Mouse (Mus musculus): ENCODE data around the gene BC037034. TPM values are rescaled to one million over a fixed set of nuclear protein-coding genes. Genes with fewer than 3 reads are reported as not detected.

The BC037034 gene
- total RNA-seq (2021), result 10 to 100 TPM; 20.6 to 30.4 TPM
- long read RNA-seq, experiment 1, transcript BC037034-201 (11 exons, 2,490 nt), result major isoform, 5 of 20 reads
- long read RNA-seq, experiment 1, partial matches to known transcripts, result 6 of 20 reads
- long read RNA-seq, experiment 1, other reads (novel, unspliced or antisense), result 7 of 20 reads
- long read RNA-seq, experiment 2, transcript BC037034-201 (11 exons, 2,490 nt), result major isoform, 5 of 9 reads
- long read RNA-seq, experiment 2, partial matches to known transcripts, result 1 of 9 reads
- long read RNA-seq, experiment 2, other reads (novel, unspliced or antisense), result 3 of 9 reads

DNA sequence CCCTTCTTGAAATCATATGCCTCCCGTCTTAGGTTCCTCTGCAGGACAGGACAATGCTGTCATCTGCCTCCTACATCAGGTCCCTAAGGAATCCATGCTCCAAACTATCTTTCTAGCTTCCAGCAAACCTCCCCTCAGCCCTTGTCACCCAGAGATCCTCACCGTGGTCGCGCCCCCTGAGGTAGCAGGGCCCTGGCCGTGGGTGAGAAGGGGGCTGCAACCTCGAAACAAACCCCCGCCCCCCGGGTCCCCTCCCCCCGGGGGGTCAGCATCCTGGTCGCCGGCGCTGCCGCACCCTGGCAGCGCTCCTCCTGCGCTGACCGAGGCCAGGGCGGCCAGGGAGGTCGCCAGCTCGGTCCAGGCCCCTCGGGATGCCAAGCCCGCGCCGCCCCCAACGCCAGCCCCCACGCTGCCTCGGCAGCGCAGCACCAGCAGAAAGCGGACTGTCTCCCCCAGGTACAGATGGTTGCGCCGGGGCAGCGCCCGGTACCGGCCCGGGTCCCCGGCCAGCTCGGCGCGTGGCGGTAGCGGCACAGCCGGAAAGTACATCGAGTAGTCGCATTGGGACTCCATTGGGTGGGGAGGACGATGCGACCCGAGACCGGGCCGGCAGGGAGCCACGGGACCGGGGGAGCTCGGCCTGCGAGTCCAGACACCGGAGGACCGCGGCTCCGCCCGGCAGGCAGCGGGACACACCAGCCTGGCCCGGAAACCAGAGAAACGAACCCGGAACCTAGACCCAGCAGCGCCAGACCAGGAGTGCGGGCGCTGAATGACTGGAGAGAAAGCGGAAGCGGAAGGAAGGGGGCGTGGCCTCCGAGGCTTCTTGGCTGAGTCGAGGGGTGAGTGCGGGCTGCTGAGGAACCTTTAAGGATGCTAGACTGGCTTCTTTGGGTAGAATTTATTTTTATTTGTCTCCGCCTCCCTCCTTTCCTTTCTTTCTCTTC lies at the start of gene BC037034:
TSS of gene BC037034 (minus strand) at position 774 of the 947 bp plus-strand sequence.
- DNase-seq, result peak; percentile 96

DNA sequence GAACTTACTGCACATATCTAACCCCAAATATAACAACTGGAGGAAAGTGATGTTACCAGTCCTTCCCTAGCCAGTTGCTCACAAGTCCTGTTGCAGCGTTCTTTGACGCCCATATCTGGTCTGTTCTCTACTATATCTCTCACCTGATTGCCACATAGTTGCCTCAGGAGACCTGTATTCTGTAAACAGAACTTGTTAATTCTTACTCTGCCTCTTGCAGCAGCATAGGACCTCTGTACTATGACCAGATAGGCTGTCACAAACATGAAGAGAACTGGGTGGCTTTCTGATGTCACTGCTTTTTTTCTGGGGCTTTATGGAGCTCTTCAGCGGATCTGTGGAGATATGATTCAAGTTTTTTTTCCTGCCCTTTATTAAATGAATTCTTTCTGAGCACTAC lies 49.0 kb upstream of the BC037034 start:
- no peak for DNase-seq

- no peak for DNase-seq
Measured at GRCm38 (mm10) chr5:138299613-138300012, 35.8 kb upstream of the BC037034 start.

- DNase-seq, result no peak
Measured at GRCm38 (mm10) chr5:138294158-138294557, 30.3 kb upstream of the BC037034 start.

DNA sequence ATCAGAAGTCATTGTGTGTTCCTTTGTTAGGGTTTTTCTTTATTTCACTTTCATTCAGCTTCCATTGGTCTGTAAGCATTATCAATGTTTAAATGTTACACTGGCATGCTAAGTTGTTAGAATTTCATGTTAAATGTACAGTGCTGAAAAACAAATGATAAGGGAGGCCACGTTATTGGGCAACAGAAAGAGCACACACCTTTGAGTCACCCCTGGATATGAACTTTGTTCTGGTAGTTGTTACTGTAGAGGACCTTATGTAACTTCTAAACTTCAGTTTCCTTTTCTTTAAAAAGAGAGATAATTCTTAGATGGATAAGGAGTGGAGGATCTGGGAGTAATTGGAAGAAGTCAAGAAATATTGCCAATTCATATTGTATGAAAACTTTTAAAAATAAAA lies 27.8 kb upstream of the BC037034 start:
- no peak for DNase-seq

GRCm38 (mm10) chr5:138287861-138288260 lies 24.0 kb upstream of the BC037034 start:
- no peak for DNase-seq

DNA sequence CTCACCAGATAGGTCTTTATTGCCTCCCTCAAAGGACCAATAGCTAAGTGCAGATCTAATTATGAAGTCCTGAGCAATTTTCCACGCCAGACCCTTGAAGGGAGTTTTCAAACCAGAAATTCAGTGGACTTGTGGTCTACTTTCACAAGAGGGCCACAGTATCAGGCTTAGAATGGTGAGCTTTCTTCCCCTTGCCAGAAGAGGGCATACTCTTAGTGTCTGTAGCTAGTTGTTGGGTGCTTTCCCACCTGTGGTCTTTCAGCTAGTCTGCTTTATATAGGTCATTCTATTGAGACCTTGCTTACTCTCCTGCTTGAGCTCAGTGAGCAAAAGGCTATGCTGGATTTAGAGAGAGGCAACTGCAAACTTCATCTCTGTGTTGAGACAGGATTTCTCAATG lies 19.7 kb upstream of the BC037034 start:
- DNase-seq, result no peak

- DNase-seq, result no peak
Measured at GRCm38 (mm10) chr5:138281798-138282197, 18.0 kb upstream of the BC037034 start.

DNA sequence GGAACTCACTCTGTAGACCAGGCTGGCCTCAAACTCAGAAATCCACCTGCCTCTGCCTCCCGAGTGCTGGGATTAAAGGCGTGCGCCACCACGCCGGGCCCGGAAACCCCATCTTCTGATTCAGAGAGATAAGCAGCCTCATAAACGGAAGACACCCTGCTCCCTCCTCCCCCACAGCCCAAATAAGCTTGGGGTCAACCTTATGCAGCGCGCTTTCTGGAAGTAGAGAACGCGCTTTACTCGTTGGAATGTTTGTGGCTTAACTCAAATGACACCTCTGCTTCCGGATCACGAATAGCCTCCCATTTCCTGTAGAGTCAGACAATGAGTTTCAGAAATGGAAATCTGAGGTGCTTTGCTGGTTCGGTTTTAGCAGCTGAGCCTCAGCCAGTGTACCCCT lies 17.0 kb upstream of the BC037034 start:
- DNase-seq, result no peak

DNA sequence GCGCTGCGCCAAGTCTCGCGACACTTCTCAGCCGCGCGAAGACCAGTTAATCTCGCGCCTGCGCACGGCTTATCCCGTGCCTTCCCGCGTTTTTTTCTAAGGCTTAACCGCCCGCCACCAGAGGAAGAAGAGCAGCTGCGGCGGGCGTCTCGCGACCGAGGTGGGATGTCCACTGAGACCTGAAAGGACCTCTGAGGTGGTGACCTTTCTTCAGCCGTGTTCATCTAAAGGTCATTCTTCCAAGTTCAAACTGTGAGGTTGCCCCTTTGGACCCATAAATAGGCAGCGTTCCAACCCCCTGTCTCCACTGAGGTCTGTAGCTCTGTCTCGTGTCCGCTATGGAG lies 16.6 kb upstream of the BC037034 start:
- no peak for DNase-seq

DNA sequence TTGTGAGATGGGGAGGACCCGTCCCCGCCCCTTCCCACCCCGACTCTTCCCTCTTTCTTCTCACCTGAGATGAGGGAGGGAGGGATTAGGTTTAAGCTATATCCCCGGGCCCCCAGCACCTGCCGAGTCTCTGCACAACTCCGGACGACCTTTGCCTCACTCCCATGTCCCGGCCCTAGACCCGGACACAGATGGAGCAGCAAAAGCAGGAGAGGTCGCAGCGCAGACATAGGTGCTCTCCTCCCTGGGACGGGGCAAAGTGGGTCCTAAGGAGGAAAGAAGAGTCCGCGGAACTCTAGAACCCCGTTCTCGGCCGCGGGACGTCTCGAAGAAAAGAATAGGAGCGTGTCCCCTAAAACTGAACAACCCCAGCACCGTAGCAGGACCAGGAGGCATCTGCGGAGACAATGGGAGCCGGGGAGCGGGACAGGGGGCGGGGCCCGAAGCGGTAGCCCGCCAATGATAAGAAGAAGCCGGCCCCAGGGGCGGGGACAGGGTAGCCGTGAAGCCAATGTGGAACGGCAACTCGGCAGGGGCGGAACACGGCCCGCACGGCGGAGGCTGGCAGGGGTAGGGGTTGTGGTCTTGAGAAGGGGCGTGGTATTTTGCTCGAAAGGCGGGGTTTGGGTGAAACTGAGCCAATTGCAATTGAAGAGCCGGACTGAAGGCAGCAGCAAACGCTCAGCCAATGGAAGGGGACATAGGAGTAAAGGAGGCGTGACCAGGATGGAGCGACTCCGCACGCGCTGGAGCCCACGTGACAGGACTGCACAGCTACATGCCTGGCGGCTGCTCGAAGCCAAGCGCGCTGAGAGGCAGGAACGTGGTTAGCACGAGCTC lies 16.0 kb upstream of the BC037034 start, which contains the start of the genes Gm43720, Gpc2 and Stag3:
TSS of gene Gm43720 (minus strand) at position 374 of the 840 bp plus-strand sequence.
TSS of gene Gpc2 (minus strand) at position 421 of the 840 bp plus-strand sequence.
TSS of gene Stag3 (plus strand) at position 656 of the 840 bp plus-strand sequence.
- DNase-seq, result peak; percentile 86 to 90

- DNase-seq, result no peak
Measured at GRCm38 (mm10) chr5:138277994-138278393, 14.2 kb upstream of the BC037034 start.

DNA sequence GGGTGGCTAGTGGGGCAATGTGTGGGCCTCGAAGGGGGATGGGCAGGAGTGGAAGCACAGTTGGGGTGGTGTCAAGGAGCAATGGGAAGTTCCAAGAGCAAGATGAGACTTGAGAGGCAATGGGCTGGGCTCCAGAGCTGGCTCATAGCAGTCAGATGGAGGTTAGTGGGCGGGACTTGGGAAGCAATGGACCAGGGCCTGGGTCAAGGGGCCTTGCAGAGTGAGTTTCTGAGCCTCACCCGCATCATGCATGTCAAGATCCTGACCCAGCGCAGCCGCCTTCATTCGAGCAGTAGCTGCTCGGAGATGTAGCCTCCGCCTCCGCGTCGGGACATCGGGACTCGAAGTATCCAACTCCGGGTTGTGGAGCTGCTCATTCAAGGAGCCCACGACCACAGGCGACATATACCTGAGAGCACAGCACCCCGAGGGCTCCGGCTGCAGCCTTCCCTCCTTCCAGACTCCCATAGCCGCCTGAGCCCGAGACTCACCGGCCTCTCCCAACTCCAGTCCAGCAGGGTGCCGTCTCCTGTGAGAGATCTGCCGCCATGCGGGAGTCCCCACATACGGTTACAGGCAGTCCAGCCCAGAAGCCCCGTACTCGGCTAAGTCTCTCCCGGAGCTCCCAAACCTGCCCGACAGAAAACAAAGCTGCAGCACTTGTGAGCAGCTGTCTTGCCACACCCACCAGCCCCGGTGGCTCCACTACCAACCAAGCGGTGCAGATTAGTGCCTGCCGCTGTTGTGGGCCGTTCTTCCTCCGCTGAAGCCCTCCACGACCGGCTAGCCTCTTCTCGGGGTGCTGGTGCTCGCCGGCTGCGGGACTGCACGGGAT lies 11.6 kb upstream of the BC037034 start:
- DNase-seq, result no peak

- DNase-seq, result no peak
Measured at GRCm38 (mm10) chr5:138274186-138274585, 10.4 kb upstream of the BC037034 start.

DNA sequence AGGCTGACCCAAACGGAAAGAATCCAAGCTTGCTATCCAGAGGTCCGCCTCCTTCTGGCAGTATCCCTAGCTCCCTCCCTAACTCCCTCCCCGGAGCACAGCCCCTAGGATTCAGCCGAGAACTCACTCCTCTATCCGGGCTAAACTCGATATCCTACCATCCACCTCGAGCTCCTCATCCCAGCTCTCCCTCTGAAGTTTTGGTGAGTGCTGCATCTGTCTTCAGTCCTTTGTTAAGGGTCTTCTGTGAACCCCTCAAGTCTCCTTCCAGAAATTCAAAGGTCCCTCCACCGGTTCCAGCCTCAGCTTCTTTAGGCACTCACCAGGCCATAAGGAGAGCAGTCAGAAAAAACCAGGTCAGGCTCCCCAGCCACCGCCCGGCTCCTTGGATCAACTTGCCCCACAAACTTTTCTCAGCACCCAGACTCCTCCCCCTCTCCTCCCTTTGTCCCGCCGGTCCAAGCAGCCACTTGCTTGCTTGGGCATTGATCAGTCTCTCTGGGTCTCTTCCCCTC lies 8.6 kb upstream of the BC037034 start, which contains the start of gene Gal3st4:
TSS of gene Gal3st4 (minus strand) at position 432 of the 515 bp plus-strand sequence.
- DNase-seq, result no peak

DNA sequence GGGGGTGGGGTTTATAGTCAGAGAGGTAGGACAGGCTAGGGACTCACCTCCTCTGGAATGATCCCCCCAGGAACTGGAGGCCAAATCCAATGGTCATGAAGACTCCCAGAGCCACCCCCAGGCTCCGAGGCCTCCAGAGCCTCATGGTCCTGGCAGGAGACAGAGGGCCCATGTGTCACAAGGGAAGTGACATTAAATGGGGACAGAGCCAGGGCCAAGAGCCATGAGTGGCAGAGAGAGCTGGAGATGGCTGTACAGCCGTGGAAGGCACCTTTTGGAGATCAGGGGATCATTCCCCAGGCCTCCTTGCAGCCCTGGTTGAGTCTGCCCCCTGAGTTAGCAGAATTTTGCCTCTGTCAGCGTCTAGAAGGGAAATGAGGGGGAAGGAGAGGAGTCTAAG lies 7.4 kb upstream of the BC037034 start:
- DNase-seq, result no peak

- DNase-seq, result no peak
Measured at GRCm38 (mm10) chr5:138268980-138269379, 5.1 kb upstream of the BC037034 start.

DNA sequence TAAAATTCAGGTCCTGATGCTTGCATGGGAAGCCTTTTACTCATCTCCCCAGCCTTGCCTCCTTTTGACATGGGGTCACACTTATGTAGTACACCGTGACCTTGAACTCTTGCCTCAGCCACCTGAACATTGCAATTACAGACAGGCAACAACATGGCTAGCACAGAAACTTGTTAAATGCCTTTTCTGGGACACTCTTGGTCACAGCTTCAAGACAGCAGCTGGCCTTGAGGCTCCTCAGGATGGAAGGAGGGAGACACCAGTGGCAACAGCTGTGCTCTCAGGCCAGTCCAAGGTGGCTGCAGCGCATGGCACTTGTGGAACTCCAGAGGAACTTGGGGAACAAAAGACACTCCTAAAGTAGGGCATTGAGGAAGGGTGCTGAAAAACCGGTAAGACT lies 3.3 kb upstream of the BC037034 start:
- no peak for DNase-seq

DNA sequence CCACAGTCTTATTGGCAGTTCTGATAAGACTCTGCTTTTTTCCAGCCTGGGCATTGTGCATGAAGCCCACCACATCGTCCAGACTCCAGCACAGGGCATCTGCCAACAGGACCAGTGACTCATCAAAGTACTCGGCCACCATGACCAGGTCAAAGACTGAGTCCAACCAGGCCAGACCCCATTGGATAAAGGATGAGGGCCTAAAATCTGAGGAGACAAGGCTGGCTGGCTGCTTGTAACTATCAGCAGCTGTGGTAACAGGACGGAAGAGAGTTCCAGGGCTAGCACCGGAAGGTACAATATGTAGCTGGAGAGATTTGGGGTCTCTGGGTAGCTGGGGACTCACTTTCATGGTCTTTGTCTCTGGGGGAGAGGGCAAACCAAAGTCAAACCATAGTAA lies 1.9 kb upstream of the BC037034 start:
- no peak for DNase-seq

GRCm38 (mm10) chr5:138264207-138264578 lies 360 bp upstream of the BC037034 start:
- no peak for DNase-seq

All from adrenal gland, postnatal 36 days (tissue).